Mouse (Mus musculus) liver, embryonic 16.5 days (tissue): ENCODE measurements around the gene Cldn12. TPM values are rescaled to one million over a fixed set of nuclear protein-coding genes. Genes with fewer than 3 reads are reported as not detected.
A peak's percentile ranks its signal among the peaks of the same experiment; 100 is the strongest.

Source experiments
- ATAC-seq: fragments of 200-750 bp; cut with Nextera tagmentation; 2 replicates; pipeline ENCODE4 v1.8.0; 2017; ENCODE audit warnings: low read depth, mild to moderate bottlenecking, moderate number of reproducible peaks, moderate library complexity
- H3K27ac ChIP-seq: fragments of 300-500 bp; sonication (generic); 2 replicates; pipeline ENCODE4 v1.5.1; 2014; ENCODE audit warnings: mild to moderate bottlenecking, low read length
- H3K27me3 ChIP-seq: fragments of 300-500 bp; sonication (generic); 2 replicates; pipeline ENCODE4 v1.6.1; 2014; ENCODE audit warnings: low read depth, low read length, mixed read lengths; ENCODE audit not compliant: control insufficient read depth, insufficient read depth
- H3K36me3 ChIP-seq: fragments of 300-500 bp; sonication (generic); 2 replicates; pipeline ENCODE4 v1.6.1; 2014; ENCODE audit warnings: mild to moderate bottlenecking; ENCODE audit not compliant: control insufficient read depth, insufficient read depth
- H3K4me1 ChIP-seq: fragments of 300-500 bp; sonication (generic); 2 replicates; pipeline ENCODE4 v1.6.1; 2014; ENCODE audit warnings: low read depth, low read length, mixed read lengths; ENCODE audit not compliant: control insufficient read depth
- H3K4me2 ChIP-seq: fragments of 300-500 bp; sonication (generic); 2 replicates; pipeline ENCODE4 v1.6.1; 2014; ENCODE audit warnings: low read depth, low read length, mixed read lengths
- H3K4me3 ChIP-seq: fragments of 300-500 bp; sonication (generic); 2 replicates; pipeline ENCODE4 v1.5.1; 2014; ENCODE audit warnings: low read depth, mild to moderate bottlenecking, low read length
- H3K9ac ChIP-seq: fragments of 300-500 bp; sonication (generic); 2 replicates; pipeline ENCODE4 v1.6.1; 2014; ENCODE audit warnings: low read depth, low read length
- H3K9me3 ChIP-seq: fragments of 300-500 bp; sonication (generic); replicated peaks from 2 replicates; pipeline ENCODE4 v1.6.1; 2016; ENCODE audit warnings: low read length; ENCODE audit not compliant: control insufficient read depth
- WGBS: fragments of 180-500 bp; shearing (Covaris S2); extraction: QIAGEN DNeasy Blood & Tissue Kit; methylation state at CpG from one replicate; pipeline ENCODE4 v1.1.7; 2014; ENCODE audit not compliant: insufficient replicate concordance; 5-methylcytosine and 5-hydroxymethylcytosine counted together
- polyA plus RNA-seq: library from polyadenylated mRNA; unstranded; fragments of >200 nt; fragmentation: Nextera tagmentation; extraction: Ambion mirVana; gene quantifications from 2 replicates; pipeline ENCODE4 v1.2.1, GENCODE M21; 2015

Gene Cldn12
- polyA plus RNA-seq, 1 experiment from 2014 or later = 13.5 TPM

GRCm38 (mm10) chr5:5536131-5536530, 21.4 kb upstream of the Cldn12 start:
- Histone ChIP-seq H3K4me1 (no peaks in the 10 kb centered on the region; the same call in 1 of the 2 replicates), H3K4me2 (no peak overlapping the region), H3K36me3 (peaks cover 5% of the 10 kb centered on the region), H3K9ac (no peak overlapping the region), H3K4me3 (no peak overlapping the region), H3K27ac (no peak overlapping the region), H3K9me3 (no peaks in the 10 kb centered on the region), H3K27me3 (no peaks in the 10 kb centered on the region)
- ATAC-seq = no peak
- 59% methylated on average over 1 of the region's 1 CpGs for WGBS

- Histone ChIP-seq H3K27me3 (no peaks in the 10 kb centered on the region), H3K4me3 (no peak overlapping the region), H3K4me1 (no peaks in the 10 kb centered on the region; the same call in 1 of the 2 replicates), H3K36me3 (peaks cover 5% of the 10 kb centered on the region), H3K4me2 (no peak overlapping the region), H3K9me3 (no peaks in the 10 kb centered on the region), H3K9ac (no peak overlapping the region), H3K27ac (peak overlapping the region; percentile 44)
- 70% methylated on average over 3 of the region's 3 CpGs for WGBS
- ATAC-seq = peak; percentile 87
Observed at GRCm38 (mm10) chr5:5533656-5534420, 19.1 kb upstream of the Cldn12 start.

GRCm38 (mm10) chr5:5515411-5515810, 653 bp upstream of the Cldn12 start:
- 62% methylated on average over 5 of the region's 5 CpGs for WGBS
- H3K4me2 ChIP-seq = no peak overlapping the region
- no peak overlapping the region for H3K9ac ChIP-seq
- no peak overlapping the region for H3K4me3 ChIP-seq
- no peaks in the 10 kb centered on the region for H3K27me3 ChIP-seq
- no peaks in the 10 kb centered on the region for H3K9me3 ChIP-seq
- ATAC-seq = no peak
- peaks cover 2% of the 10 kb centered on the region; the same call in 1 of the 2 replicates for H3K36me3 ChIP-seq
- no peaks in the 10 kb centered on the region for H3K4me1 ChIP-seq
- no peak overlapping the region for H3K27ac ChIP-seq

DNA sequence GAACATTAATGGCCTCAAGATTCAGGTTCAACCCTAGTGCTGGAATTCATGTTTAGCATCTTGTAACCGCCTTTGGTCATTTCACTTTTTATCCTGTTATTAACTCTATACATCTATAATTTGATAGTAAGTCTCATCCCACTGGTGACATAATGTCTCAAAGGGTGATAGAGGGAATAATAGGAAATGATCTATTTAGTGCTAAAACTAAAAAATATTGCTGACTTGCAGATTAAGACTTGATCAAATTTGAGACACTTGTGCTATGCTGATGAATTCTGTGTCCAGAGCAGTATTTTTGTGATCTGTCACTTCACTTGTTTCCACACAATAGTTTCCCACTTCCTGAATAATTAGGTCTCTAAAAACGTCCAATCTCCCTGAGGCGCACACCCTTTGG, 3.4 kb downstream of the Cldn12 start:
- Histone ChIP-seq H3K27me3 (no peaks in the 10 kb centered on the region), H3K4me3 (no peak overlapping the region), H3K36me3 (peaks cover 2% of the 10 kb centered on the region; the same call in 1 of the 2 replicates), H3K9ac (no peak overlapping the region), H3K9me3 (no peaks in the 10 kb centered on the region), H3K4me1 (no peaks in the 10 kb centered on the region), H3K4me2 (no peak overlapping the region), H3K27ac (no peak overlapping the region)
- 61% methylated on average over 3 of the region's 3 CpGs for WGBS
- ATAC-seq = no peak

GRCm38 (mm10) chr5:5510989-5511388, 3.8 kb downstream of the Cldn12 start:
- ATAC-seq = no peak
- no peak overlapping the region for H3K4me3 ChIP-seq
- no peaks in the 10 kb centered on the region for H3K27me3 ChIP-seq
- H3K36me3 ChIP-seq = peaks cover 2% of the 10 kb centered on the region; the same call in 1 of the 2 replicates
- no peaks in the 10 kb centered on the region for H3K4me1 ChIP-seq
- H3K27ac ChIP-seq = no peak overlapping the region
- no peak overlapping the region for H3K4me2 ChIP-seq
- H3K9ac ChIP-seq = no peak overlapping the region
- 65% methylated on average over 5 of the region's 5 CpGs for WGBS
- H3K9me3 ChIP-seq = no peaks in the 10 kb centered on the region

DNA sequence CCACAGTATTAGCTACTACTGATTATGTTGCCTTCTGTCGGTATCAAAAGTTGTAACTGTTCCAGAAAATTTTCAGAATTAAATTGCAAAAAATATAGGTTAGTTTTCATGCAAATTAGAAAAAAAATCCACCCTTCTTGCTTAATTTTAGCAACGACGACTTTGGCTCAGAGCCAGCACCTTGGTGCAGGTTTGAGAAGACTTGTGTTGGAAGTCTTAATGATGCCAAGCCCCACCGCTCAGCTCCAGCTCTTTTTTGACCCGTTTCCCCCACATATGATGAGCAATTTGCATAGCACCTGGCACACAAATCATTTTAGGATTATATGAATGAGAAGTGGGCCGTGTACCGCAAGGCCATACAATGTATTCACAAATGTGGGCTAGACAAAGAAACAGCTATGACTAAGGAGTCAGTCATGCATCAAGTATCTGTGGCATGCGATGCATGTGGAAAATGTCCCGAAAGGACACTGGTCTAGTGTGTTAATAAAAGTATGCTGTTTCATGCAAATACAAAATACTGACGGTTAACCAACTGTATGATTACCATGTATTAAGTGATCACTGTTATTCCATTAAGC, 4.4 kb downstream of the Cldn12 start:
- H3K27me3 ChIP-seq = no peaks in the 10 kb centered on the region
- H3K4me3 ChIP-seq = no peak overlapping the region
- no peak overlapping the region for H3K27ac ChIP-seq
- H3K9ac ChIP-seq = no peak overlapping the region
- H3K9me3 ChIP-seq = no peaks in the 10 kb centered on the region
- WGBS = 74% methylated on average over 10 of the region's 10 CpGs
- H3K36me3 ChIP-seq = peaks cover 2% of the 10 kb centered on the region; the same call in 1 of the 2 replicates
- no peaks in the 10 kb centered on the region for H3K4me1 ChIP-seq
- no peak for ATAC-seq
- H3K4me2 ChIP-seq = no peak overlapping the region

DNA sequence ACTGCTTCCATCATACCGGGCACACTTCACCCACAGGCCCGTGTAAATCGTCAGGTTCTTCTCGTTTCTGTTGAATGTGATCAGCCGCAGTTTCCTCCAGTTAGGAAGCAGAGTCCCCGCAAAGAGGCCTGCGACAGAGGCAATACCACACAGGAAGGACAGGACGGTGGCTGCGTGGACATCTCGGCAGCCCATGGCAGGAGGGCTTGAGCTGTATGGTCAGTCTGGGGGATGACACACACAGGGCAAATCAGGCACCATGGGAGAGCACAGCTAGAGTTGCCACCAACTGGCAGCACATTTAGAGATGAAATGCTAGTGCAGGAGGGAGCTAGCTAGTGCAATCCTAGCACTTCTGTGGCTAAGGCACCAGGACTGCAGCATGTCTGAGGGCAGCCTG, 6.5 kb downstream of the Cldn12 start:
- H3K4me1 ChIP-seq = no peaks in the 10 kb centered on the region
- WGBS = 73% methylated on average over 10 of the region's 10 CpGs
- H3K27ac ChIP-seq = no peak overlapping the region
- H3K9me3 ChIP-seq = no peaks in the 10 kb centered on the region
- H3K36me3 ChIP-seq = peaks cover 2% of the 10 kb centered on the region; the same call in 1 of the 2 replicates
- H3K27me3 ChIP-seq = no peaks in the 10 kb centered on the region
- H3K9ac ChIP-seq = no peak overlapping the region
- H3K4me3 ChIP-seq = no peak overlapping the region
- ATAC-seq = no peak
- no peak overlapping the region for H3K4me2 ChIP-seq

- H3K27ac ChIP-seq = no peak overlapping the region
- peaks cover 2% of the 10 kb centered on the region; the same call in 1 of the 2 replicates for H3K36me3 ChIP-seq
- no peaks in the 10 kb centered on the region for H3K27me3 ChIP-seq
- H3K4me1 ChIP-seq = no peaks in the 10 kb centered on the region
- H3K4me2 ChIP-seq = no peak overlapping the region
- ATAC-seq = peak; percentile 13; the same call in 1 of the 2 replicates
- H3K4me3 ChIP-seq = no peak overlapping the region
- 62% methylated on average over 20 of the region's 20 CpGs for WGBS
- H3K9ac ChIP-seq = no peak overlapping the region
- H3K9me3 ChIP-seq = no peaks in the 10 kb centered on the region
Observed at GRCm38 (mm10) chr5:5507701-5508225, 7.0 kb downstream of the Cldn12 start.

DNA sequence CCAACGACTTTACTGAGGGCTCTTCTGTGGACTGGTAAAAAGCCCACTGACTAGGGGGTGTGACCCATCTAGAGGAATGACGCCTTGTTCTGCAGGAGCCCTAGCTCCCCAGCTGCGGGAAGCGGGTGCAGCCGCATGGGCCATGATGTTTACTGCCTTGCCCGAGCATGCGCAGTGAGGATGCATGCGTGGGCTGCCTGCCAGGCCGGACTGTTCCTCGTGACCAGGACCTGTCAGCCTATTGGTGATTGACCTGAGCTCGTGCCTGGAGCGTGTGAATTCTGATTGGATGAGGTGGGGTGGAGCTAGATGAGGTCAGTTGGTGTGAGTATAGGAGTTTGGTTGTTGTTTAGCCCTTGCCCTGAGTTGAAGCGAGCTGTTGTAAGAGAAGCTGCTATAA, 10.3 kb downstream of the Cldn12 start:
- H3K27me3 ChIP-seq = no peaks in the 10 kb centered on the region
- H3K4me1 ChIP-seq = no peaks in the 10 kb centered on the region
- no peaks in the 10 kb centered on the region for H3K36me3 ChIP-seq
- no peaks in the 10 kb centered on the region for H3K9me3 ChIP-seq
- no peak overlapping the region for H3K4me3 ChIP-seq
- no peak overlapping the region for H3K4me2 ChIP-seq
- 69% methylated on average over 13 of the region's 13 CpGs for WGBS
- no peak overlapping the region for H3K9ac ChIP-seq
- H3K27ac ChIP-seq = no peak overlapping the region
- no peak for ATAC-seq
